In genomic region chr5:64678706-64679105, GRCm38 (mm10) we compare ENCODE assay signal across 10 mouse cellular contexts.
"Had no signal": no experiment of that assay in that cellular context is flagged by ENCODE, and none has a peak within 500 bp of the region (broad histone marks: within the 10 kb centered on the region; RNA-seq: fewer than 3 reads in every experiment).

No protein-coding gene starts in this region.

- ATAC-seq: intestine, embryonic 15.5 days; midbrain, embryonic 16.5 days had no signal

- DNase-seq: kidney, adult 11 months; kidney, adult 8-10 months; kidney, postnatal 10 days; kidney, postnatal 36 days; liver, embryonic 13.5 days; lung, adult 2 months; lung, postnatal 14 days; lung, postnatal 4 days had no signal
